Comparison of ENCODE assay signal across 14 mouse cellular contexts in genomic region chr13:85210353-85210752, GRCm38 (mm10). TPM values are rescaled to one million over a fixed set of nuclear protein-coding genes. Genes with fewer than 3 reads are reported as not detected.
DNase-seq lines count a peak whose midpoint lies in the region; TF ChIP-seq lines count a peak whose summit lies in the region.
"Had no signal": no experiment of that assay in that cellular context is flagged by ENCODE, and none has a peak within 500 bp of the region (broad histone marks: within the 10 kb centered on the region; RNA-seq: fewer than 3 reads in every experiment).

No protein-coding gene starts in this region.

- no peak for TF ChIP-seq CTCF in brain, embryonic 14.5 days (IDR thresholded peaks at IDR 0.05; ENCODE audit: borderline replicate concordance, extremely low read depth, insufficient read depth, insufficient read length)

- peak; percentile 62 for DNase-seq in cerebellum, adult 9-10 months
- no peak for DNase-seq in cerebellum, adult 9-11 months
- DNase-seq in layer of hippocampus, adult 9-10 months (ENCODE audit: low spot score): peak; percentile 33
- no peak for DNase-seq in layer of hippocampus, adult 11-12 months (ENCODE audit: low spot score)
- DNase-seq in brain, embryonic 14.5 days (ENCODE audit: low read depth): peak; percentile 61
- no peak for DNase-seq in right cerebral cortex, postnatal 25 days
- DNase-seq: adrenal gland, postnatal 14 days; cerebellum, adult 11 months; cerebellum, postnatal 10 days; gastrocnemius, postnatal 10 days; heart, adult 18-20 months; heart, postnatal 10 days; heart, postnatal 4 days; kidney, adult 11 months had no signal

- no peak for TF ChIP-seq POLR2A in brain, embryonic 14.5 days (IDR thresholded peaks at IDR 0.05; ENCODE audit: borderline replicate concordance, extremely low read depth, insufficient read depth, insufficient read length, poor library complexity, severe bottlenecking)

RNA-seq across cellular contexts. Expression of gene Ccnh, which starts 21.1 kb away (rescaled TPM):
- polyA plus RNA-seq in brain, embryonic 14.5 days (2012; rRNA removed): 46.0 and 47.2 TPM in 2 replicates

Comparison
In these comparisons a context has a peak if more than half of its experiments do, and no peak if none do; other contexts are left out.
1. DNase-seq: peak in cerebellum, adult 9-10 months (single experiment), layer of hippocampus, adult 9-10 months (single experiment) and brain, embryonic 14.5 days (single experiment); none in cerebellum, adult 9-11 months (single experiment), layer of hippocampus, adult 11-12 months (single experiment) and right cerebral cortex, postnatal 25 days (single experiment).